Mouse (Mus musculus): ENCODE results near the gene Slc35c2.

GRCm38 (mm10) chr2:165262274-165262990 is 25.2 kb downstream of the Slc35c2 start:
- TF ChIP-seq CTCF (IDR thresholded peaks at IDR 0.05; ENCODE audit: borderline replicate concordance, control insufficient read depth, extremely low read depth, insufficient read depth, low read length, poor library complexity), result no peak
- TF ChIP-seq POLR2A (IDR thresholded peaks at IDR 0.05; ENCODE audit: control insufficient read depth, extremely low read depth, insufficient read depth, low read length, poor library complexity), result no peak
